Mouse (Mus musculus): ENCODE results near the gene Tbc1d15. TPM values are rescaled to one million over a fixed set of nuclear protein-coding genes. Genes with fewer than 3 reads are reported as not detected.
A peak's percentile ranks its signal among the peaks of the same experiment; 100 is the strongest.
"Not testable (repeated sequence)": the region's sequence is repeated elsewhere in the genome, so short reads cannot be mapped to it uniquely, and the experiment has no call there.

The Tbc1d15 gene
- polyA plus RNA-seq, 1 experiment = 14.2 TPM

DNA sequence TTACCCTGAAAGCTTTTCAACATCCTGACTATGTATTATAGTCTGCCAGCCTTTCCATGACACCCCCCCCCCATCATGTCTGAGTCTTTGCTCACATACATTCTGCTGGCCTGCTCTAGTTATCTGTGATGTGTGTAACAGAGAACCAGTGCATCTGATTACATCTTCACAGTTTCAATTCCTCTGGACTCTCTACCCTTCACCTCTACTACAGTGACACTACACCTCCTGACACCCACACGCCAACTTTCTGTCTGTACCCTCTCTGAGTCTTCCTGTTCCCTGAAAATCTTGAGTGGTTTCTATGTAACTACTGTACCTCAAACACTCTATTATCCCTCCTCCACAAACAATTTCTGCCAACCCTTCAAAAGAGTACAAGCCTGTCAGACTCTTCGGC is 5.8 kb downstream of the Tbc1d15 start:
- DNase-seq (ENCODE audit: low read depth) = no peak

DNA sequence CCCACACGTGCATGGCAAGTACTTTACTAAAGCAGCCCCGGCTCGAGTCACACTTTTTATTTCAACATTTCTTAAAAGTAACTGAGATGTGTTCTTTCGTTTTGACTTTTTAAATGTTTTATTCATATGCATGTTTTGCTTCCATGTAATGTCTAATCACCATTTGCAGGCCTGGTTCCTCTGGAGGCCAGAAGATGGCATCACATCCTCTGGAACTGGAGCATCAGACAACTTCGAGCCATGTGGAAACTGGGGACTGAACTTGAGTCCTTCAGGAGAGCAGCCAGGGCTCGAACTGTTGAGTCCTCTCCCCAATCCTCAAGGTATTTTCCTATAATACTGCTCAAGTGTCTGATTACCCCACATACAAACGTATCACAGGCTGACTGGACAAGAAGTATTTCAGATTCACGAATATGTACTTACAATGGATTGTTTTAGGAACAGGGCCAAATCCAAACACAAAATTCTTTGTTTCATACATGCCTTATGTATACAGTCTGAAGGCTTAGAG is 10.1 kb downstream of the Tbc1d15 start:
- DNase-seq (ENCODE audit: low read depth) = no peak

DNA sequence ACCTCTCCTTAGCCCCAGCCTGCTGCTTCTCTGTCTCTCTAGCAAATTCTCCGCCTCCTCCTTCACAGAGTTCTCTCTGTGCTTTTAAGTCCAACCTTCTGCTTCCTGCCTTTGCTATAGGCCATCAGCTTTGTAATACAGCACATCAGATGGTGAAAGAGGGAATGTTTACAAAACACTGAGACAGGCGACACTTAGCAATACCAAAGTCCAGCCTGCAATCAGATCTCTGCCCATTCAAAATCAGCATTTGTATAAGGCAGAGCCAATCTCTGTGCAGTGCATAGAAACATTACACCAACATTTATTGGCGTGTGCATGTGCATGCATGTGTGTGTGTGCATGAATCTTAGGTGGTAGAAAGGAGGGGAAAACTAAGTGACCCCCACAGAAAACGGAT is 13.3 kb downstream of the Tbc1d15 start:
- DNase-seq (ENCODE audit: low read depth) = no peak

DNA sequence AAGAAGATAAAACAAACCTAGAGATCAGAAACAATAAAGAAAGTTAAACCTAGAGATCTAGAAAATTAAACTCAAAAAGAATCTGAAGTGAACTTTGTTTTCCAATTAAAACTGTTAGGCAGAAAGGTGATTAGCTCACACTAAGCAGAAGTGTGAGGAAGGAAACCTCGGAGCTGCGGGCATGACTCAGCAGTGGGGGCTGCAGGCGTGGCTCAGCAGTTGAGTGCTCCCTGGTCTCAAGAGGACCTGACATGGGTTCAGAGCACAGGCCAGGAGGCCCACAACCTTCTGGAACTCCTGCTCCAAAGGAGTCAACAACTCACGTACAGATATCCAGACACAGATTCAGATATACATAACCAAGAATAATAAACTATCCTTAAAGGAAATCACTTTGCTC is 14.5 kb downstream of the Tbc1d15 start:
- no peak for DNase-seq (ENCODE audit: low read depth)

DNA sequence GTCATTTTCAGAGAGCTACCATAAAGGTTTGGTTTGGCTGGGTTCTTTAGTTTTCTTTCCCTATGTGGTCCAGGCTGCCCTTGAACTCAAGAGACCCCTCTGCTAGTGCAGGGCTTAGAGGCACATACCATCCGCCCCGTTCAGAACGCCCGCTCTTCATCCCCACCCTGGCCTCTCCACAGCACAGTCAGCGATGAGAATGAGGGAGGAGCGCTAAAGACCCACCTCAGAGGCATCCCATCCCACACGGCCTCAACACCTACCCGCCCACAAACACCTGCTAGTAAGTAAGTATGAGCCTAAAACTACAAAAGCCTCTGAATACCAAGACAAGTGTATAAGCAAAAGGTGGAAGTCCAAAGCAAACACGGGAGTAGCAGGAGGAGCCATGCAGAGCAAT is 15.8 kb downstream of the Tbc1d15 start:
- no peak for DNase-seq (ENCODE audit: low read depth)

DNA sequence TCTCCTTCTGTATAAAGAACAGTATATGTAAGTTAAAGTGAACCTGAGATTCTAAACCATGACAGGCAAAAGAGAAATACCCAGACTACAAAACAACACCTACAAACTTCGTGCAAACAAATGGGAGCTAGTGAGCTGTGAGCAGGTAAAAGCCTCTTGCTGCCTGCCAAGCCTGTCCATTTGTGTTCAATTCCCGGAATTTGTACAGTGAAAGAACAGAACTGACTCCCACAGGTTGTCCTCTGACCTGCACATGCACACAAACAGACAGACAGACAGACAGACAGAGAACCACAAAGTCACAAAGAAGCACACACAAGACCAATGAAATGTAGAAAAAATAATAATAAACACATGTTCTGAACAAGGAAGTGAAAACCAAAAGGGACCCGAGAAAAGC is 17.5 kb downstream of the Tbc1d15 start:
- DNase-seq (ENCODE audit: low read depth) = no peak

DNA sequence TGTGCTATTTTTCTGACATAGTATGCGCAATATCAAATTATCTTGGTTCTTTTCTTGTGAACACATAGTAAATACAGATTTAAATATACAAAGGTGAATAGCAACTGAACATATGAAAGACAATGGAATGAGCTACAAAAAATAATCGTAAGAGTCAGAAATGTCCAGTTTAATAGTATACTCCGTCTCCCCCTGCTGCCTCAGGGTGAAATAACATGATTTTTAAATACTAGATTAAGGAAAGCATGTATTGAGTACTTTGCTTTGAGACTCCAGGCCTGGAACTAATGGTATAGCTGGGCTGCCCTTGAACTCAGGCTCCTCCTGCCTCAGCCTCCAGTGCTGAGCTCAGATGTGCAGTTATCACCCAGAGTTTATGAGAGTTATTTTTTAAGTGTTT is 18.8 kb downstream of the Tbc1d15 start:
- DNase-seq (ENCODE audit: low read depth) = no peak

DNA sequence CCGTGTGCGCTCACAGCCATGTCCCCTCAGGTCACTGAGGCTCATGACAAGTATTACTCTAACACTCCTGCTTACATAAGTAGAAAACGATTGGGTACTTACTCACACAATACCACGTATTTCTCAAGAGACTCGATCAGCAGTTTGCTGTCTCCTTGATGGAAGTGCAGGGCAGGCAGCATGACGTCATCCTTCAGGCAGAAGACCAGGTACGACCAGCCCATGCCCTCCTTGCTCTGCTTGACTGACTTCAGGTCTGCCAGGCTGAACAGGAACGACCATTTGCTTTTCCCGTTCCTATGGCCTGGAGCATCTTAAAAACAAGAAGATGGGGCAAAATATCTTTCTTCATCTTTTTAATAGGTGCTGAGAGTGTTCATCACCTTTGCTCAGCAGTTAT is 22.2 kb downstream of the Tbc1d15 start:
- no peak for DNase-seq (ENCODE audit: low read depth)

DNA sequence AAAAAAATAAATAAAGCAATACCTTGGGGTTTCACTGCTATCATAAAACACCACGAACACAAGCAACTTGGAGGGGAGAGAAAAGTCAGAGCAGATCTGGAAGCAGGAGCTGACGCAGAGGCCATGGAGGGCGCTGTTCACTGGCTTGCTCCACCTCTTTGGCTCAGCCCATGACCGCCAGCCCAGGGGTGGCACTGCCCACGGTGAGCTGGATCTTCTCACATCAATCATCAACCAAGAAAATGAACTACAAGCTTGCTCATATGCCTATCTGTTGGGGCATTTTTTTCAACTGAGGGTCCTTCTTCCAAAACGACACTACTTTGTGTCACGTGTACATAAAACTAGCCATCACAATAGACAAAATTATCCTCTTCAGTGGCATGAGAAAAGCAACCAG is 24.7 kb downstream of the Tbc1d15 start:
- DNase-seq (ENCODE audit: low read depth) = no peak

DNA sequence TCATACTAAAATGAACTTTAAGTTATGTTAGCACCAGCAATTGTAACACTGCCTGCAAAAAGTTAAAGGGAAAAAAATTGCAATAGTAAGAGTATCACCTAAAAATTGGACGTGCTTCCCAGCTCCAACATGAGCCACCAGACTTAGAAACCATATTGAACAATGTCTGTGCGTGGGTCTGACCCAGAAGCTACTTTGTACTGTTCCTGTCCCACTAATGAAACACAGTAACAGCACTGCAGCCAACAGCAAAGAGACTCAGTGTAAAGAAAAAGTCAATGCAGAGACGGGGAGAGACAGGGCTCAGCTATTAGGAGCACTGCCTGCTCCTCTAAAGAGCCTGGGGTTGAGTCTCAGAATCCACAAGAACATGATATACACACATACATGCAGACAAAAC is 27.4 kb downstream of the Tbc1d15 start:
- DNase-seq (ENCODE audit: low read depth) = no peak

DNA sequence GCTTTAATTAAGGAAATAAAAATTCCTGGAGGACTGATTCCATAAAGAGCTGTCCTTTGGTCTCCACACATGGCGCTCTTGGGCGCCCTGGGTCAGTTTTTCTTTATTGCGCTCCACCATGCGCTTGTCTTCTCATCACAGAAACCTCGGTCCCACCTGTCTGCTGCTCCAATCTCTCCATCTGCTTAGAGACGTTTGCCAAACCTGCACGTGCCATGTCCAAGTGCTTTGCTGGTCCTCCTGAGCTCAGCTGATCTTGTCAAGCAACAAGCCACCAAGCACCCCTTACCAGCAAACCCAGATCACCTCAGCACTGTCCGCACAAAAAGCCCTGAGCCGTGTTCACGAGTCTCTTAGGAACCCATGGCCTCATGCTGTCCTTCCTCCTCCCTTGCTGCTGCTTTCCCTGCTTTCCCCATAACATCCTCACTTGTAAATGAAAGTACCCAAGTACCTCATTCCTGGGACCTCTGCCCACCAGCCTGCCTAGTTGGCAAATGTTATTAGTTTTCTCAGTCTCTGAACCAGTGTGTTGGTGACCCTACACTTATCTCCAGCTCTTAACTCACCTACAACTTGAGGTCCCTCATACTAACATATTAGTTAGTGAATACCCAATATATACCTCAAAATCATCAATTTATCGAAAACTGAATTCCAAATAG is 38.2 kb downstream of the Tbc1d15 start:
- DNase-seq (ENCODE audit: low read depth) = no peak

DNA sequence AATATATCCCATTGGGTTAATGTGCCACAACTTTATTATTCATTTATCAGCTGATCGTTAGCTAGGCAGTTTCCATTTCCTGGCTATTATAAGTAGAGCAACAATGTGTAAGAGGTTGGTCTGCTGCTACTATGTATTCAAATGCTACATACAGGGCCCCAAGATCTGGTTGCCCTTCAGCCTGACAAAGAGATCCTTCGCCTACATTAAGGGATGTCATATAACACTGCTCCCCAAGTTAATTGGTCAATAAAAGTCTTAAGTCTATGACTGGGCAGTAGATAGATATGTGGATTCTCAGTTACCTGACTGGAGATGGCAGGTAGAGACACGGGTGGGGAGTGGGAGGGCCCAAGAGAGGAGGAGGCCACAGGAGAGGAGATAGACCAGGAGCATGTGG is 45.4 kb downstream of the Tbc1d15 start:
- DNase-seq (ENCODE audit: low read depth) = no peak

DNA sequence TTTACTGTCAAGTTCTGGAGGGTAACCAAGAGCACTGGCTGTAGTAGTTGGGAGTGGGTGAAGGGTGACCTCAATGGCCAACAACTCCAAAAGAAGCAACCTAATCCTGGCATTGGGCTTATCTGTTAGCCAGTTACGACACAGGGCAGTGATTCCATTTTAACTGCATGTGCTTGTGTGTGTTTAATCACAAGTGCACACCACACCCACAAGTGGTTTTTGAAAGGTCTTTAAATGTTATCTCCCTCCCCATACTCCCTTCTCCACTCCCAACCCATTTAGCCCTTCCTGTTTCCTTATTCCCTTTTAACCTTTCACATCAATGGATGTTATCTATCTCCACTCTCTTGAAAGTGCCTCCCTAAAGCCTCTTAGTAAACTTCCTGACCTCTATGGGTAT is 46.0 kb downstream of the Tbc1d15 start:
- DNase-seq (ENCODE audit: low read depth) = no peak

DNA sequence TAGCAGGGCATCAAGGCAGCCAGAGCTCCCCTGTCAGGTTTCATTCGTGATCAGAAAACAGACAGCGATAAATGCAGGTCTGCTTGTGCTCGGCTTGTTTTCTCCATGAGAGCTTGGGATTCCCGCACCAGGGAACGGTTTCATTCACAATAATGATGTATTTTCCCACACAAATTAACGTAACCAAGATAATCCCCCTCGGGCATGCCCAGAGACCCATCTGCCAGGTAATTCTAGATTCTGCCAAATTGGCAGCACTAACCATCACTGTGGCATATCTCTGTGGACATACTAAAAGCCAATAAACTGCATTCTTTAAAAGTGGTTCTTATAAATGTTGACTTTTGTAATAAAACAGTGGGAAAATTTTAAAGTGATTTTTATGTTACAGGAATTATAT is 60.1 kb downstream of the Tbc1d15 start:
- DNase-seq (ENCODE audit: low read depth) = no peak

DNA sequence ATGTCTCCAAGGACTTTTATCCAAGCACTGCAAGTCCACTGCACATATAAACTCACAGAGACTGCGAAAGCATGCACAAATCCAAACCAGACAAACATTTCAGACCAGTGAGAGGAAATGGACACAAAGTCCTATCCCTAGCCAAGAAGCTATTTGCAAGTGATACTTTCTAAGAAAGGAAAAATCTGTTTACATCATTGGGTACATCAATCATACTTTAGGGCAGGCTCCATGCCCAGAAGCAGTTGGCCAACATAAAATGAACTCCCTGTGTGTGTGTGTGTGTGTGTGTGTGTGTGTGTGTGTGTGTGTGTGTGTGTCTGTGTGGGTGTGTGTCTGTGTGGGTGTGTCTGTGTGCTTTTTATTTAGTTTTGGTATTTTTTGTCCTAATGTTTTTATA is 63.9 kb downstream of the Tbc1d15 start:
- DNase-seq (ENCODE audit: low read depth) = no peak

DNA sequence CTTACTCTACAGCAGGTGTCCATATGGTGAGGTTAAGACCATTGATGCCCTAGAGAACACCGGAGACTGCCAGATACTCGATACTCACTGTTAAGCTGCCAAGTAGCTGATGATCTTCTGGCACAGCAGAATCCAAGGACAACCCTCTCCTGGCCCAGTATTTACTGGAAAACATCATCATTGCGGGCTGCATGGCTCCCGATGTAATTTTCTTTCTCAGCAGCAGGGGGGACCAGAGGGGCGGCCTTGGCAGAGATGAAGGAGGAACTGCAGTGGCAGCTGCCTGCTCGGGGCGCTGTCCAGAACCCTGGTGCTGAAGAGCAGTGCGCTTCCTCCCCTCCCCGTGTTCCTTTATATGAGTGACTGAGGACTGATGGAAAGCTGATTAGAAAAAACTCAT is 66.6 kb downstream of the Tbc1d15 start, which contains the start of gene Tph2:
Gene Tph2 (minus strand): TSS at position 326 of the 400 bp plus-strand sequence.
- no peak for DNase-seq (ENCODE audit: low read depth)

DNA sequence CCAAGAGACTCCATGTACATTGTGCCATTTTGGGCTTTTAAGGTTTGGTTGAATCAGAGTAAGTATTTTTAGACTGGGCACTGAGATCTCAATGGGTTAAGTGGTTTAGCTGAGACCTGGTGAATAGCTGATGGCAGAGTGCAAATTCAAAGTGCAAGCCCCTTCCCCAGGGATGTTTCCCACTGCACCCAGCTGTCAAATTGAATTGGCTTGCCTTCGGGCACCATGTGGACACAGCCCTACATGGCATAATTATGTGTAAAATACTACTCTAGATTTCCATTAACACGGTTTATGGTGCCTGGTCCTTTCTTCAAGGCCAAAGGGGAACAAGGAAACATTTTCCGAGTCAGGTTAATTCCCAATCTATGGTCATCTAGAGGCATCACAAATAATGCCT is 70.2 kb downstream of the Tbc1d15 start:
- no peak for DNase-seq (ENCODE audit: low read depth)

DNA sequence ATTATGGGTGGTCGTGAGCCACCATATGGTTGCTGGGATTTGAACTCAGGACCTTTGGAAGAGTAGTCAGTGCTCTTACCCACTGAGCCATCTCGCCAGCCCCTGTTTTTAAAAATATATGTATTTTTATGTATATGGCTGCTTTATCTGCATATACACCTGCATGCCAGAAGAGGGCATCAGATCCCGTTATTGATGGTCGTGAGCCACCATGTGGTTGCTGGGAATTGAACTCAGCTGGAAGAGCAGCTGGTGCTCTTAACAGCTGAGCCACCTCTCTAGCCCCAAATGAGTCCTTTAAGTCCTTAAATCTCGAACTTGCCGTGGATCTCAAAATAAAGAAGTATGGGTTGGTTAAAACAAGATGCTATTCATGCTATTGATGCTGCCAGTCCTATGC is 73.2 kb downstream of the Tbc1d15 start:
- not testable (repeated sequence) for DNase-seq (ENCODE audit: low read depth)

DNA sequence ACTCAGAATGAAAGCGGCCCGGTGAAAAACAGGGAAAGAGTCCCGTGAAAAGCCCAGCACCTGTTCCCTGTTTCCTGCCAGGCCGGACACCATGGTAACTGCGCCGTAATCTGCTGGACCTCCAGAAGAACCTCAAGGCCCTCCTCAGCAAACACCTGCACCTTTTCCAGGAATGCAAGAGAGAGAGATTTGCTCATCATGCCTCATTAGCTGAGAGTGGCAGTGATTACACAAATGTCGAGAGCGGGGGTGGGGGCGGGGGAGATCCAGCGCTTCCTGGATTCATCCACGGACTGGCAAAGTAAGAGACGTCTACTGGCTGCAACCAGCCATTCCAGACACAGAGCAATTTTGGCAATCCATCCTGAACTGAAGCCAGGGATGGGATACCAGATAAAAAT is 75.7 kb downstream of the Tbc1d15 start:
- peak; percentile 30 for DNase-seq (ENCODE audit: low read depth)

DNA sequence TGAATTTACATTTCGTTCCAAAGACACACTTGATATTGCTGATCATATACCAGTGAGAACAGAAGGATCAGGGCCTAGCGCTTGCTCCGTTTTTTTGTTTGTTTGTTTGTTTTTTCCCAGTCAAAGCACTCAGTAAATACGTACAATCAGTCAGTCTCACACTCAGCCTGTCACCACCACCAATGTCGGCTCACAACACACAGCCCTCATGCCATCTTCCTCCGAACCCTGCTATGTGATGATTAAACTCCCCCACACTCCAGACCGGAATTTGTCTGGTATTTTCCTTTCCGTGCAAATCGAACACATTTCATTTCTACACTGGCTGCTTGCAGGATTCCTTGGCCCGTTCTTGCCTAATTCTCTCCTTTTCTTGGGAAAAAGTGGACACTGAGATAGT is 77.9 kb downstream of the Tbc1d15 start:
- no peak for DNase-seq (ENCODE audit: low read depth)

DNA sequence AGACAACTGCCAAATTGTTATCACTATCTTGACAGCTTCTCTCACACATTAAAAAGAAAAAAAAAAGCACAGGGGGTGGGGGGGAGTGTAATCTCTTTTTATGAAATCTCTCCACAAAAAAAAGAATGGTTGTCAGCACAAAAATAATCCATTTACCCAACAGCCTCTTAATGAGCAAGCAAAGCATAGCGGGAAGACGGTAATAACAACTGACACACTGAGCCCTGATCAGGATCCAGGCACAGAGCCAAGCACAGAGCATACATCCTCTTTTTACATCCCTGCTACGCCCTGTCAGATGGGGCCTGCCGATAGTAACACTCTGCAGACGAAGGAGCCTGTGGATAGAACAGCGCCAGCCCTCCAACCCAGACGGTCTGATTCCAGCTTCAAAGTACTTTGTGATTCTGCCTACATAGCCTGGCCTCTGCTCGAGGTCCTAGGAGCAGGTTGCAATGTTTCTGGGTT is 79.9 kb downstream of the Tbc1d15 start:
- DNase-seq (ENCODE audit: low read depth) = peak; percentile 22

DNA sequence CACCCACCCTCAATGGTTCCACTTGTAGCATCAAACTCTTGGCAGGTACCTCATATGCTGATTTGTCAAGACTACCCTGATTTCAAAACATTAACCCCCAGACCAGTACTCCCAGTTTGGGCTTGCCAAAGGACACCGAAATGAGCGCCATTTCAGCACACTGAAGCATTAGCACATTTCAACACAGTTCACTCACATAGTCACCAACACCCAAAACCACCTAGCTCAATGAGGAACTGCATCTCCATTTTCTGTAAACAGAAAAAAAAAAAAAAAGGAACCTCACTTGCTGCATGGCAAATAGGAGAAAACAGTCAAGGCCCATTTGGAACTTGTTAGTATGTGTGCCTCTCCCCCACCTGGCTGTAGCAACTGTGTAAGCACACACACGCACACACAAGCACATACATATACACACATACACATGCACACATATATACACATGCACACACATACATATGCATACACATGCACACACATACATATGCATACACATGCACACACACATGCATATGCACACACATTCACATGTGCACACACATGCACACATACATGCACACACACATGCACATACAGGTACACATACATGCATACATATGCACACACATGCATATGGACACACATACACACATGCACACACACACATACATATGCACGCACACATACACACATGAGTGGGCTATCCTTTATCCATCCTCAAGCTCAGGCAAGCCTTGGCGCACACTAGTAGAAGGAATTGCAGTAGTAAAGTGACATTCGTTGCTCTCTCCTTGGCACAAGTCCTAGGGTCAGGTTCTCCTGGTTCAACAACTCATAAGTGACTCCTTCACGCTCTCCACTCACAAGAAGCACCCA is 80.5 kb downstream of the Tbc1d15 start:
- peak; percentile 55 for DNase-seq (ENCODE audit: low read depth)

DNA sequence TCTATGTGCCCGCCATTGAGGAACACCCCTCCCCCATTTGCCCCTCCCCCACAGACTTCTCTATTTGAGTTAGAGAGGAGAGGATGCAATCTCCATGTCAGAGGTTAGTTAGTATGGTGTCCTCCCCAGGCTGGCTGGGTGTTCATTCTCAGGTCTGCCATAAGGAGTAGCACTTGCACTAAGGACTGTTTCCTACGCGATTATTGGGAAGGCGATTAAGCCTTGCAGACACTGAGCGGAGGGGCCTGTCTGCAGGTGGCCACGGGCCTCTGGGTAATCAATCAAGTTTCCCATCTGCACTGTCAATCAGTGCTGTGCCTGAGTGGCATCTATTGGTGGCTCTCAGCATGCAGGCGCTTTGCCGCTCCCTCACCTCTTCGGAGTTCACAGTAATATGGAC is 81.9 kb downstream of the Tbc1d15 start:
- no peak for DNase-seq (ENCODE audit: low read depth)

Data from gonadal fat pad, adult 2 months (tissue).